Mouse (Mus musculus) left cerebral cortex, postnatal 10 days (tissue): ENCODE results near the gene Hus1b. TPM values are rescaled to one million over a fixed set of nuclear protein-coding genes. Genes with fewer than 3 reads are reported as not detected.
A peak's percentile ranks its signal among the peaks of the same experiment; 100 is the strongest.

ENCODE experiments used
- DNase-seq, 2 experiments: peaks; one replicate each; pipeline ENCODE4 v3.0.0; 2021 to 2022; ENCODE audit warnings: low spot score in 2 of 2, mixed read lengths in 1 of 2; ENCODE audit errors: extremely low spot score in 1 of 2
- intact Hi-C: fragments of 180-260 bp; cut with DNase I; formaldehyde crosslinking; loops from one replicate; pipeline ENCODE4 v1.15.1; 2025
- total RNA-seq, 2 experiments: library from RNA; stranded (reverse); gene quantifications; 2 replicates each; pipeline ENCODE4 v1.2.3; 2021

Hus1b gene
- under 1 TPM; 0.41 to 0.77 TPM for total RNA-seq

DNA sequence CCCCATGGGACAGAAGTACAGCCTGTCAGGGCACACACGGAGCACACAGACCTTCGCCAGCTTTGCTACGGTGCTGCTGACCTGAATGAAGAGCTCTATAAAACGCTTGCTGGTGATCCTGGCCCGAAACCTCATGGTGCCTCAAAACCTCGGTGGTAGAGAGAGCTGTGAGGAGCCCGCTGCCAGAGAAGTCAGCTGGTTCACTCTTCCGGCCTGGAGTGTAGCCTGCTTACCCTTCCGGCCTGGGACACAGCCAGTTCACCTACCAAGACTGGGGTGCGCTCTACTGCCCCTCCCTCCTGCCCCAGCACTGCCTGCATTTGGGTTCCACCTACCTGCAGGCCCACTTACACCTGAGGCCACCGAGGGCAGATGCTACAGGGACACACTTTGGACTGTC is at the start of gene Hus1b:
Gene Hus1b (minus strand): TSS at position 220 of the 400 bp plus-strand sequence.
- intact Hi-C loops: no loop called here
- no peak for DNase-seq

DNA sequence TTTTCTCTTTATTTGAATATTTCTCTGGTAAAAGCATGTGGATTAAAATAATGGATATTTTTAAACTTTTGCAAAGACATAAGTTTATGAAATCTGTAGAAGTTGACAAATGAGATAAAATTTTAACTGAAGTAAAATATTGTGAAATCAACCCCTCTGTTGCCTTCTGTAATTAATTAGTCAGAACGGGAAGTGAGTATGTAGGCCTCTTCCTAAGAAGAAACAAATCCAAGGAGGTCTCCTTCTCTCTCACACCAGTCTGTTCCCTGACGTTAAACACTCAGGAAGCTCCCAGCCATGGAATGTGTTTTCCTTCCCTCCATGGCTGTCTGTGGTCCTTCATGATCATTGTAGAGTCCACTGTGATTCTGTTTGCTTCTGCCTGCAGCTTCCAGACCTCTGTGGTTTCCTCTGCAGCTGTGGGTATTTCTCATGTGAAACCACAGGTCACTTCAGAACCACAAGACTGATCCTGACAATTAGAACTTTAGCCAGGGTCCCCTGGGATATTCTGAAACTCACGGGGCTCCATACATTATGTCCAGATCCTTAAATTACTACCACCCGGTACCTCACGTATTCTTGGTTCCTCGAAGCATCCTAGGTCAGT is 46.8 kb upstream of the Hus1b start:
- DNase-seq: no peak
- intact Hi-C loops: no loop called here

GRCm38 (mm10) chr13:30993819-30994218 is 46.3 kb upstream of the Hus1b start:
- DNase-seq: peak; percentile 59 to 76
- intact Hi-C loops: no loop called here

GRCm38 (mm10) chr13:30990233-30990632 is 42.7 kb upstream of the Hus1b start:
- DNase-seq: no peak
- intact Hi-C loops: no loop called here

DNA sequence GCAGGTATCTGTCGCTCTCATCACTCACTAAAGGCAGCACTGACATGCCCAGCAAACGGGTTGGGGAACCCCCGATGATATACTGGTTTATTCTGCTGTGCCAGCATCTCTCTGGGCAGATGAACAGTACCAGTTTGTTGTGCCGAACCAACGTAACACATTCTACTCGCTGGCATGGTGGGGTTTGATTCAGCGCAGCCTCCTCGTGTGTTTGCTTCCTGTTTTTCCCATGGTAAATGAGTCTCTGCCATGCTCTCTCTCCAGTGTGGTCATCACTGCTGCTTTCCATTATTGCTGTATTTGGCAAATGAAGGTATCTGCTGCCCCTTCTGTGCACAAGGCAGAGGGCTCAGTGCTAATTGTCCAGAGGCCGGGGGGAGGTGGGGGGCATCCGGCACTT is 42.2 kb upstream of the Hus1b start:
- intact Hi-C loops: loop anchor here (5.0 kb wide), 2 partner anchors 87 to 628 kb away; no protein-coding TSS in a partner anchor
- no peak for DNase-seq

GRCm38 (mm10) chr13:30987686-30988085 is 40.1 kb upstream of the Hus1b start:
- intact Hi-C loops: loop anchor here (5.0 kb wide), 2 partner anchors 85 to 630 kb away; no protein-coding TSS in a partner anchor
- no peak for DNase-seq

DNA sequence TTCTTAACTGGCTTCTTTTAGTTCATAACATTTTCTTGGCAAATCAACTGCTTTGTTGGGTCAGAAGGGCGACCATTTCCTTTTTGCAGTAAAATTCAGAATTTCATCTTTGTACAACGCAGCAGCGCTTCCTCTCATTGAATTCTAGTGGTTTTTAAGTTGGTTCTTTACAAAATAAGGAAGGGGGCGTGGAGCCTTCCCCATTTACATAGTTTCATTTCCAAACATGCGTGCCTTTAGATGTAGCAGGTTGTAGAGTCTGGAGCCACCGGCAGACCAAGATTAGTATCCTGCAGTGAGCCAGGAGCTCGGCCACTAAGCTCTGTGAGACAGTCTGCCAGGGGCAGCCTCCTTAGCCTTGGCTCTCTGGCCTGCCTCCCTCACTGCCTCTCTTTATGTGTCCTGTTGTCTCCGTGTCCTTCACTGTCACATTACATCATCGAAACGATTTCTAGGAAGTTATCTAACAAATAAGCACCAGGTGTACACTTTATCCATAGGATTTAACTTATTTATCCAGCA is 39.4 kb upstream of the Hus1b start:
- peak in 1 of 2 experiments; percentile 48 for DNase-seq
- intact Hi-C loops: loop anchor here (5.0 kb wide), 2 partner anchors 85 to 630 kb away; no protein-coding TSS in a partner anchor

DNA sequence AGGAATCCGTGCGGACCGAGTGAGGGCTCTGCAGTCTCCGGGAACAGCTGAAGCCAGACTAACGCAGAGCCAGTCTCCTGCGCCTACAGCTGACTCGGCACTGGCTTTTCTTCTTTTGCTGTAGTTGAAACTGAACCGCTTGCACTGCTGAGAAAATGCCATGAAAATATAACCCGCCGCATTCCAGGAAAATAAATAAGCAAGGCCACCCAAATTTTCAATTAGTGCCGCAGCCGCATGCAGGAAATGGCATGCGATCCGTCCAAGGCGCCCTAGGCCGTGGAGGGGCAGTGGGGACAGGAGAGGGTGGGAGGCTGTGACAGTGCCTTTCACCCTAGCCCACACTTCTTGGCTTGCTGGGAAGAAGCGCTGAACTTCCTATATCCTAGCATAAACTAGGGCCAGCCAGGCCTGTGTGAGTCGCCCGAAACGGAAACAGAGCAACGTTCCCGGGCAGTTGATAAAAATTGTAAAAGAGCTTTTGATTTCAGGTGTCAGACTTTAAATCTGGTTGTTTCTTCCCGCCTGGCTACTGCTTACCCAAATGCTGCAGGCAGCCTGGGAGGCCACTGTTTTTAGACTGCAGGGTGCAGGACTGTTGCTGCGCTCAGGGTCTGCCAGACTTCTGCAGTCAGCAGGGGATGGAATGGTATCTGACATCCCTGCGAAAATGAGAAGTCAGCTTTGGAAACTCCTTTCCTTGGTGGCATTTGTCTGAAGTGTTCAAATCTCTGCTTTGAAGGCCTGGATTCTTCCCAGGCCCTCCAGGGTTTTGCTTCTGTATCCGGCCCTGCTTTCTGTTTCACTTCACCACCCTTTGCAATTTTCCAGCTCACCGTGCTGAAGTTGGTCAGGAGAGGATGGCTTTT is 38.3 kb upstream of the Hus1b start:
- DNase-seq: peak in 1 of 2 experiments; percentile 64
- intact Hi-C loops: loop anchor here (5.0 kb wide), 2 partner anchors 84 to 631 kb away; no protein-coding TSS in a partner anchor

- intact Hi-C loops: loop anchor here (5.0 kb wide), 2 partner anchors 83 to 632 kb away; no protein-coding TSS in a partner anchor
Measured at GRCm38 (mm10) chr13:30985275-30985597, 37.7 kb upstream of the Hus1b start.

DNA sequence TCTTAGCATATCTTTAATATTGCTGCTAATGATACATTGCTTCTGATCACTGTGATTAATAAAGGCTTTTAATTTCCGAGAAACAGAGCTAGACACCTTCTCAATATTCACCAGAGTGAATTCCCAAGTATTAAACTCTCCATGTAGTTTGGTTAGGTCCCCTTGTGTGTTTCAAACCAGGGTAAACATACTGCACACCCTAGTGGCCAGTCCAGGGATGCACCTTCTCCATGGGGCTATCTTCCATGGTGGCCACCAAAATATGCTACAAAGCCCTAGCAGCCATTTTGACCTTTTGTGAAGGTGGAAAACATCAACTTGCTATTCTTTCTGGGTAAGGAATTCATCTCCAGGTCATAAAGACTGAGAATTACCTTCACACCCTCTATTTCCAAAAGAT is 34.1 kb upstream of the Hus1b start:
- peak in 1 of 2 experiments; percentile 47 for DNase-seq
- intact Hi-C loops: no loop called here

More at GRCm38 (mm10) chr13:30985275-30985597, 37.7 kb upstream of the Hus1b start:
- DNase-seq: no peak

- no peak for DNase-seq
- intact Hi-C loops: no loop called here
Measured at GRCm38 (mm10) chr13:30978224-30978623, 30.7 kb upstream of the Hus1b start.

- no peak for DNase-seq
- intact Hi-C loops: no loop called here
Measured at GRCm38 (mm10) chr13:30976536-30977084, 29.1 kb upstream of the Hus1b start.

DNA sequence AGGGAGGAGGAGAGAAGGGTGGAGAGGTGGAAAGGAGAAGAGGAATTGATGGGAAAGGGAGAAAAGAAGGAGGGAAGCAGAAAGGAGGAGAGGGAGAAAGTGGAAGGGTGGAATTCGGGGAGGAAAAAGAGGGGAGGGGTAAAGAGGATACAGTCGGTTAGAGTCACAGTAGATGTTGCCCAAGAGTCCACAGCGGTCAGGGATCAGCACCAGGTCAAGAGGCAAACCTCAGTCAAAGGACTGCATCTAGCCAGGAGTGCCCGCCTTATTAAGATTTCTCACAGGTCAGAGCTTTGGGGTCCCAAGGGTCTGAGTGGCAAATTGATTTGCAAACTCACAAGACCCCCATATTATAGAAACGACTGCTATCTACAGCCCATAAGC is 26.7 kb upstream of the Hus1b start:
- intact Hi-C loops: no loop called here

GRCm38 (mm10) chr13:30973501-30974246 is 26.1 kb upstream of the Hus1b start, which contains the start of the genes Exoc2 and Gm5447:
TSS of gene Exoc2 (minus strand) at chr13:30974093.
TSS of gene Gm5447 (plus strand) at chr13:30974204.
- intact Hi-C loops: no loop called here
- DNase-seq: peak; percentile 68 to 88

More for the DNA sequence above, 26.7 kb upstream of the Hus1b start:
- DNase-seq: no peak

DNA sequence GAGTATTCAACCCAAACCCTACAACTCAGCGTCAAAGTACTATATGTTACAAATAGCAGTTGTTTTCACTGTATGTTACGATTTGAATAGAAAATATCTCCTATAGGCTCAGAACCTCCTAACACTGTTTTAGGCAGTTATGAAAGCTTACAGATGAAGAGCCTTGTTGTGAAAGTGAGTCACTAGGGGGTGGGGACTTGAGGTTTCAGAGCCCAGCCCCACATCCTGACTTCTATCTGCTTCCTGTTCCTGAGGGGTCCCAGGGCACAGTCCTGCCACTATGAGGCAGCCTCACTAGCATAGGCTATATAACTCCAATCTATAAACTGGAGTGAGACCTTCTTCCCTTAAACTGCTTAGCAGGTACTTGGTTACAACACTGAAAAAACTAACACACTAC is 24.5 kb upstream of the Hus1b start:
- intact Hi-C loops: no loop called here
- no peak for DNase-seq

DNA sequence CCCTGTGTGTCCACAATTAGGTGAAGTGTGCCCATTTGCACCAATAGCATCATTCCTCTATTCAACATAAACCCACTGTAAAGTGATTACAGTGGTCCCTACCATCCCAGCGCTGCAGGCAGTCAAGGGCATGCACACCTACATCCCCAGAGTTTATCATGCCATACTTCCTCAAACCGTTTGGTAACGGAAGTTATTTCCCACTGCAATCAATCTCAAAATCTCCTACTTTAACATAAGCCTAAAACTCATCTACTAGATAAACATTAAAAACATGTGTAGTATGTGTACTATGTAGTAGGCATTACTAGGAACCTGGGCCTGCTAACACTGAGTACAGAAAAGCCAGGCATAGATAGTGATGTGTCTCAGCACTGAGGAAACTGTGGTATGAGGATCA is 23.5 kb upstream of the Hus1b start:
- no peak for DNase-seq
- intact Hi-C loops: no loop called here

GRCm38 (mm10) chr13:30968311-30968710 is 20.8 kb upstream of the Hus1b start:
- no peak for DNase-seq
- intact Hi-C loops: no loop called here

DNA sequence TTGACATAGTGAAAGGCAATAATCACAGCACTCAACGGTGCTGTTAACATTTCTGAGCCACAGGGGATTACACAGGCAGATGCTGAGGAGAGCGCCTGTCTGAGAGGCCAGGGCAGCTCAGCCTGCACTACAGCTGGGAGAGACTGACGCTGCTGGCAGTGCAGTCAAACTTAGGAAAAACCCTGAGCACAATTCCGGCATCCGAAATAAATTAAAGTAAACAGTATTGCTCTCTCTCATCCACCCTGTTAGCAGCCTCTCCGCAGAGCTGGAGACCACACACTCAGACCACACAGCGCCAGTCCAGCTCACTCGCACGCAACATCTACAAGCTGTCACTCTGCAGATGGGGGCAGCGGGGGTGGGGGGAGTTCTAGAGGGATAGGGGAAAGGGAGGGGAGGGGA is 18.9 kb upstream of the Hus1b start:
- DNase-seq: peak in 1 of 2 experiments; percentile 50
- intact Hi-C loops: no loop called here

DNA sequence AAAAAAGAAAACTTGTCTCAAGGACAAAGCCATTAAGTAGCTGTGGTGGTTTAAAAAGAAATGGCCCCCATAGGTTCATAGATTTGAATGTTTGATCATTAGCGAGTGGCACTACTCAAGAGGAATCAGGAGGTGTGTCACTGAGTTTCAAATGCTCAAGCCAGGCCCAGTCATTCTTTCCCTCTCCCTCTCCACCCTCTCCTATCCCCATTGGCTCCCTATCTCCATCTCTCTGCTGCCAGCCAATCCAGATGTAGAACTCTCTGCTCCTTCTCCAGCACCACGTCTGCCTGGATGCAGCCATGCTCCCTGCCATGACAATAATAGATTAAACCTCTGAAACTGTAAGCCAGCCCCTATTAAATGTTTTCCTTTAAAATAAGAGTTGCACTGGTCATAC is 14.4 kb upstream of the Hus1b start:
- intact Hi-C loops: no loop called here
- no peak for DNase-seq
